Mouse (Mus musculus) Patski (cell line): ENCODE measurements around the gene Rxfp2. TPM values are rescaled to one million over a fixed set of nuclear protein-coding genes. Genes with fewer than 3 reads are reported as not detected.

ENCODE experiments used
- ATAC-seq: fragments of 100-300 bp; one replicate; pipeline ENCODE4 v1.8.0; 2021
- CTCF ChIA-PET: fragments of 350-600 bp; sonication (Branson Sonifier 250); formaldehyde crosslinking; loops from one replicate; lab custom pipeline; 2022; ENCODE audit warnings: inconsistent platforms; lab: Charles Lee
- POLR2A ChIA-PET: fragments of 350-600 bp; sonication (Branson Sonifier 250); formaldehyde crosslinking; loops from one replicate; lab custom pipeline; 2022; ENCODE audit warnings: antibody characterized with exemption, inconsistent platforms; lab: Charles Lee
- DNase-seq: peaks from one replicate; pipeline ENCODE4 v3.0.0-alpha.2; 2011; ENCODE audit warnings: low read depth, low spot score
- H3K27me3 ChIP-seq: fragments of 371-371 bp; one replicate; pipeline ENCODE4 v1.5.1; 2021
- CTCF ChIP-seq: fragments of 100-300 bp; IDR thresholded peaks from one replicate; pipeline ENCODE4 v1.5.1; 2021
- in situ Hi-C: fragments of 300-500 bp; cut with MboI; formaldehyde crosslinking; loops from 3 replicates; pipeline ENCODE4 v1.11.1; 2018; ENCODE audit warnings: low pct_unique_long_range_greater_than_20kb, mixed read lengths
- polyA plus RNA-seq: library from polyadenylated mRNA; unstranded; gene quantifications from one replicate; pipeline ENCODE4 v1.2.3, GENCODE M21; 2021

Gene Rxfp2
- polyA plus RNA-seq, 1 experiment from 2014 or later = not detected

DNA sequence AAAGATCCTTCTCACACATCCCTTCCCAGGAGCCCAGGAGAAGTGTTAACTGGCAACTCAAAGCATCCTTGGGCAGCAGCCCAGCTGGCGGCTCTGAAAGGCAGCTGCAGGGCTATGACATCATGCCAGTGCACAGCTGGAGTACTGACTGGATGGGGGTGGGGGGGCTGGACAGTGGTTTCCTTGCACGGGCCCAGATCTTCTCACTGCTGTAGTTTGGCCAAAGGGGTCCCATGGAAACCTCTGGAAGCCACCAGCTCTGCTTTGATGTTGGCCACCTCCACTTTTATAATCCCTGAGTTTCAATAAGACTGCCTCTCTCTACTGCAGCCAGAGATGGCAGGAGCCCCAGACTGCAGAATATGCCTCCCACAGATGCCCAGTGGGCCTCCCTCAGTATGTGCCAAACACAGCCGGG is 13.6 kb downstream of the Rxfp2 start:
- no peak for TF ChIP-seq CTCF
- ATAC-seq (no peak), DNase-seq (no peak)
- POLR2A ChIA-PET = no interaction called here
- H3K27me3 ChIP-seq = no peaks in the 10 kb centered on the region
- CTCF ChIA-PET = interaction anchor here (1.8 kb wide), 1 partner anchor 12 kb away, joined by 4 read pairs; no protein-coding TSS in a partner anchor
- in situ Hi-C loops = no loop called here

DNA sequence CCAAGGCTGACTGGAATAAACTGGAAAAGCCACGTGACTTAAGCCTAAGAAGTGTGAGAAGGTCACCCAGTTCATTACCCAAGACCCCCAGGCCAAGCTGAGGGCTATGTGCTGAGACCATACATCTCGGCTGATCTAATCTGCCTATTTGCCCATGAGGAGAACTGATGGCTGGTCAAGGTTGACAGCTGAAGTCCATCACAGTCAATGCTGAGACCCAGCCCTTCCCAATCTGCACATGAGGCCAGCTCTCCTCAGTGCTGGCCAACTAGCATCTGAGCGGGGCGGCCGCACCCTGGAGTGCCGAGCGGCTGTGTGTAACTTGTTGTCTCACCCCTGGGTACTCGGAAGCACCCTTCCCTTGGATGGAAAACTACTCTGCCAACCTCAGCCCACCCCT is 17.8 kb downstream of the Rxfp2 start:
- CTCF ChIA-PET = no interaction called here
- no peak for DNase-seq

DNA sequence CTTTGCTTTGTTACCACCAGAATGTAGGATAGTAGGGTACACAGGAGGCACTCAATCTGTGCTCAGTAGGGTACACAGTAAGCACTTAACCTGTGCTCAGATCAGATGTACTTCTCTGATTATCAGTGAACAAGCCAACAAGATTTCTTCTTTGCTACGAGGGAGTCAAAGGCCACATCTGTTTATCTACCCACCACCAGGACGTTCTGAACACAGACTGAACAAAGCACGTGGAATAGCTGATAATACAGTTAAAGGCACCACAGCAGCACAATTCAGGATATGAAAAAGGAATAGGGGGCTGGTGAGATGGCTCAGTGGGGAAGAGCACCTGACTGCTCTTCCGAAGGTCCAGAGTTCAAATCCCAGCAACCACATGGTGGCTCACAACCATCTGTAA is 18.4 kb downstream of the Rxfp2 start:
- TF ChIP-seq CTCF = no peak
- in situ Hi-C loops = no loop called here
- CTCF ChIA-PET = no interaction called here
- POLR2A ChIA-PET = no interaction called here
- no peak for DNase-seq
- H3K27me3 ChIP-seq = no peaks in the 10 kb centered on the region
- ATAC-seq = no peak

More for the DNA sequence above, 17.8 kb downstream of the Rxfp2 start:
- in situ Hi-C loops = no loop called here
- H3K27me3 ChIP-seq = no peaks in the 10 kb centered on the region
- TF ChIP-seq CTCF = no peak
- no peak for ATAC-seq
- POLR2A ChIA-PET = interaction anchor here (0.6 kb wide), 1 partner anchor 83 kb away, joined by 3 read pairs; no protein-coding TSS in a partner anchor

DNA sequence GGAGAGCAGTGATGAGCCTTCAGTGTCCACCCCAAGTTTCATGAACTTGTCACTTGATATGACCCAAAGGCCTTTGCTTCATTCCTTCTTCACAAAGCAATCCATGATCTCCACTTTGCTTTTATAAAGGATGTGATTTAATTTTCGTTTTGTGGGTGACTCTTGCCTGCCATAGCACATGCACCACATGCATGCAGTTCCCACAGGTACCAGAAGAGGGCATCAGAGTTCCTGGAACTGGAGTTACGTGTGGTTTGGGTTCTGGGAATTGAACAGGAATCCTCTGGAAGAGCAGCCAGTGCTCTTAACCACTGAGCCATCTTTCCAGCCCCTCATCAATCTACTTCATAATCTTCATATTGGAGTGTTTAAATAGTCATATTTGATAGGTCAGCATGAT is 26.1 kb downstream of the Rxfp2 start:
- H3K27me3 ChIP-seq = no peaks in the 10 kb centered on the region
- in situ Hi-C loops = no loop called here
- DNase-seq (no peak), ATAC-seq (no peak)
- CTCF ChIA-PET = no interaction called here
- POLR2A ChIA-PET = no interaction called here
- TF ChIP-seq CTCF = peak; percentile 49

DNA sequence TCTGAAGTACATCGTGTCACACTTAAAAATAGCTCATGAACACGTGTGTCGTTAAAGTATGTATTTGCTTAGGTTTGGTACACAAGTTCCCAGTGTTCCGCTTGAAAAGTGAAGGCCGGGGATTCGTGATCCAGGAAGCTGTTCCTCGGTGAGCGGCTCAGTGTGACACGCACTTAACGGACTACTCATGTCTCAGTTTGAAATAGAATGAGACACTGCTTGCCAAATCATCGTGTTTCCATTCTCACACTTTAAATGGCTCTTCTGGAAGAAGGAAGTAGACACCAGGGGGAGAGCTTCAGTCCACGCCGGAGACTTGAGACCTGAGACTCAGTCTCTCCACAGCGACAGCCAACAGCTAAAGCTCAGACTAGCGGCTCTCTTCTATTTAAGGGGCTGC is 28.0 kb downstream of the Rxfp2 start:
- no peak for ATAC-seq
- no peak for TF ChIP-seq CTCF
- ChIA-PET CTCF (interaction anchor here (1.5 kb wide), 1 partner anchor 110 kb away, joined by 3 read pairs; no protein-coding TSS in a partner anchor), POLR2A (no interaction called here)
- no peak for DNase-seq
- in situ Hi-C loops = no loop called here
- H3K27me3 ChIP-seq = no peaks in the 10 kb centered on the region

DNA sequence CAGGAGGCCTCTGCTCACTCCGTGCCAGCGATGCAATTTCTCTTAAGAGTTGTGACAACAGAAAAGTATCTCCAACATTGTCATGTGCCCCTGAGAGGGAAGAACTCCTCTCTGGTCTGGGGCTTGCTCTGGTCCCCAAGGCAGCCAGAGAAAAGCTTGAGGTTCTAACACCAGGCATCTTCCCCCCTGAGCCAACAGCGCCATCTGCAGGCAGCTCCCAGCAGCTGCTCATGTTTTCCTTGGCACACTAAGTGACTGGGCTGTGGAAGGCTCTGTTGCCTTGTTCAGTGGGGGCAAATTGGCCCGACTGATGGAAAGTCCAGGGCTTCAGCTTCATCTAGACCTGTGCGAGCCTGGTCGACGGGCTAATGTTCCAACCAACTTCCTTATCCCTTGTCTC is 31.5 kb downstream of the Rxfp2 start:
- DNase-seq = no peak
- POLR2A ChIA-PET = interaction anchor here (0.5 kb wide), 1 partner anchor 35 kb away, joined by 3 read pairs; no protein-coding TSS in a partner anchor
- in situ Hi-C loops = no loop called here

DNA sequence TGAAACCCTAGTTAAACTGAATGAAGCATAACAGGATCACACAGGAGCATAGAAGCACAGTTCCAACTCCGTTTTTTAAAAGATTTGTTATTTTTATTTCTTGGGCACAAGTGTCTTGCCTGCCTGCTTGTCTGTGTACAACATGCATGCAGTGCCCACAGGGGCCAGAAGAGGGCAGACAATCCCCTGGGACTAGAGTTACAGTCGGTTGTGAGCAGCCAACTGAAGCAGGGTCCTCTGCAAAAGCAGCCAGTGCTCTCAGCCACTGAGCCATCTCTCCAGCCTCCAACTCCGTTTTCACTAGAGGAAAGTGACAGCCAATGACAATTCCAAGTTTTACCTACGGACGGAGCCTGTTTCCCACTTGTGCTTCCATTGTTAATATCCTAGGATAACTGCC is 33.4 kb downstream of the Rxfp2 start:
- in situ Hi-C loops = no loop called here
- no peaks in the 10 kb centered on the region for H3K27me3 ChIP-seq
- ChIA-PET CTCF (no interaction called here), POLR2A (no interaction called here)
- DNase-seq = no peak
- ATAC-seq = no peak
- peak; percentile 74 for TF ChIP-seq CTCF

More for the DNA sequence above, 31.5 kb downstream of the Rxfp2 start:
- no peak for ATAC-seq
- no peaks in the 10 kb centered on the region for H3K27me3 ChIP-seq
- CTCF ChIA-PET = interaction anchor here (1.6 to 2.1 kb wide), 2 partner anchors 9 to 27 kb away, joined by 5 read pairs; no protein-coding TSS in a partner anchor
- TF ChIP-seq CTCF = peak; percentile 75

DNA sequence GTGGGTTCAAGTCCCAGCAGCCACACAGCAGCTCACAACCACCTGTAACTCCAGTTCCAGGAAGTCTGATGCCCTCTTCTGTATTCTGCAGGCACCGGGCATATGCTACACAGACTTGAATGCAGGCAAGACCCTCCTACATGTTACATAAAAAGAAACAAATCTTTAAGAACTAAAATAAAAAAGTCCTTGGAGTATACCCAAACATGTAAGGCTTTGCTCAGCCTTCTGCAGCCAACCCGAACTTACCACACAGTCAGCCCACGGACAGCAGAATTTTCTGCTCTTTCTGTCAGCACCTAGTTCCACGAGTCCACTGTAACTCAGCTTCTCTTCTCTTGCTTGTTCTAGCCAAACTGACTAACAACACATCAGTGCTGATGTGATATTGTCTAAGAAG is 34.8 kb downstream of the Rxfp2 start:
- in situ Hi-C loops = no loop called here
- POLR2A ChIA-PET = no interaction called here
- TF ChIP-seq CTCF = no peak

DNA sequence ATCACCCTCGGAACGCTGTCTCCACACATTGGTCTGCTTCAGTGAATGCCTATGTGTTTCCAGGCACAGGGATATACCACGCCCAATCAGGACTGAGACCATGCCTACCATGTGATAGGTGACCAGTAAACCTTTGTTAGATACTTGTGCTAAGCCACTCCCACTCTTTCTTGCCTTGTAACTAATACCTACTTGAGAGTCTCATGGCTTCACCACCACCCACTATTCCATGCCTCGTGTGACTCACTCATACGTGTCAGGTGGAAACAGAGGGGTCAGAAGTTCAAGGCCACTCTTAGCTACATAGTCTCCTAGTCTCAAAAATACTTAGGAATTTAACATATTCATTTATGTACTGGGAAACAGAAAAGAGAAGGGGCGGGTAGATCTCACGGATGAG is 35.5 kb downstream of the Rxfp2 start:
- ATAC-seq (no peak), DNase-seq (no peak)
- in situ Hi-C loops = no loop called here
- H3K27me3 ChIP-seq = no peaks in the 10 kb centered on the region
- ChIA-PET POLR2A (no interaction called here), CTCF (no interaction called here)
- no peak for TF ChIP-seq CTCF

More for the DNA sequence above, 34.8 kb downstream of the Rxfp2 start:
- ATAC-seq = no peak
- no peak for DNase-seq
- CTCF ChIA-PET = interaction anchor here (1.3 kb wide), 1 partner anchor 32 kb away, joined by 4 read pairs; no protein-coding TSS in a partner anchor
- no peaks in the 10 kb centered on the region for H3K27me3 ChIP-seq

DNA sequence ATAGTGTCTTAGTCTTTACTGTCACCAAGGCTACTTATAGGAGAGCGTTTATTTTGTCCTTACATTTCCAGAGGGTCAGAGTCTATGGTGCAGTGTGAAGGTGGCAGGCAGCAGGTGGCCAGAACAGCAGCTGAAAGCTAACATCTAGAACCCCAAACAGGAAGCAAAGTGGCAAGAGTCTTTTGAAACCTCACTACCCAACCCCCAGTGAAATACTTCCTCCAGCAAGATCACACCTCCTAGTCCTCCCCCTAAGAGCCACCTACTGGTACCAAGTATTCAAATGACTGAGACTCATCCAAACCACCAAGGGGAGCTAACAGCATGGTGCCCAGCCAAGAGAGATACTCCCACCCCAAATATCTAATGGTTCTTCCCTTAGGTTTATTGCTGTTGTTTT is 36.8 kb downstream of the Rxfp2 start:
- in situ Hi-C loops = no loop called here
- ATAC-seq = no peak
- POLR2A ChIA-PET = no interaction called here
- H3K27me3 ChIP-seq = no peaks in the 10 kb centered on the region
- CTCF ChIA-PET = no interaction called here
- TF ChIP-seq CTCF = no peak
- no peak for DNase-seq

DNA sequence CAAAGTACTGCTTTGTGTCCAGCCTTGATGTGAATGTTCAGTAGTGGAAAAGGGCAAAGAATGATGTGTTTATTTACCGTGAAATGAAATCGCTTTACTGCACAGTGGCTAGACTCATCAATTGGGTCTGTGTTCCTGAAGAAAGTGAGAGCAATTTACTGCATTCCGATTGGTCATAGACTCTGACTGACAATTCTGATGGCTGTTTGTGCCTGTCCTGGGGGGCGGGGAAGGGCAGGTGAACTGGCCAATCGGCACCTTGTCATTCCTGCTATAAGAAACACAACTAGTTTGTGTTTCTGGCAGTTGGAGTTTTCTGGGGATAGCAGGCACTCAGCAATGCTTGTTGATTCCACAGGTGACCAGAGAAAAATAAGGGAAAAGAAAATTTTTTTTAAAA is 37.6 kb downstream of the Rxfp2 start:
- DNase-seq (no peak), ATAC-seq (no peak)
- POLR2A ChIA-PET = no interaction called here
- no peak for TF ChIP-seq CTCF
- no peaks in the 10 kb centered on the region for H3K27me3 ChIP-seq
- in situ Hi-C loops = no loop called here
- CTCF ChIA-PET = no interaction called here

DNA sequence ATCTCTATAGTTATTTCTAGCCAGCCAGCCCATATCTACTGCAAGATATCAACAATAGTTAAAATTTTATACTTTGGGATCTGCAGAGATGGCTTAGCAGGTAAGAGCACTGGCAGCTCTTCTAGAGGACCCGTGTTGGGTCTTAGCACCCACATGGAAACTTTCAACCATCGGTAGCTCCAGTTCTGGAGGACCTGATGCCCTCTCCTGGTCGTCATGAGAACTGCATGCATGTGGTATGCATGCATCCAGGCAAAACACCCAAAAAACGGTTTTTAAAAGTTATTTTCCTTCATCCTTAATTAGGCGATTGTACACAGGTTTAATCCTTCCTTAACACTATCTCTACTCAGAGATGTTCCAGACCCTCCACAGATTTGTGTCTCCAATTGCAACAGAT is 40.4 kb downstream of the Rxfp2 start:
- POLR2A ChIA-PET = no interaction called here
- CTCF ChIA-PET = no interaction called here
- in situ Hi-C loops = no loop called here
- peaks cover 6% of the 10 kb centered on the region for H3K27me3 ChIP-seq
- DNase-seq = no peak
- TF ChIP-seq CTCF = peak; percentile 50
- no peak for ATAC-seq
